Mouse (Mus musculus): ENCODE measurements at regions not wholly inside any gene's neighbourhood (a gene's known extent, or its start where the extent isn't known, plus 50 kb on each side); places are given as distances from the start of the nearest gene placed in this dataset.

DNA sequence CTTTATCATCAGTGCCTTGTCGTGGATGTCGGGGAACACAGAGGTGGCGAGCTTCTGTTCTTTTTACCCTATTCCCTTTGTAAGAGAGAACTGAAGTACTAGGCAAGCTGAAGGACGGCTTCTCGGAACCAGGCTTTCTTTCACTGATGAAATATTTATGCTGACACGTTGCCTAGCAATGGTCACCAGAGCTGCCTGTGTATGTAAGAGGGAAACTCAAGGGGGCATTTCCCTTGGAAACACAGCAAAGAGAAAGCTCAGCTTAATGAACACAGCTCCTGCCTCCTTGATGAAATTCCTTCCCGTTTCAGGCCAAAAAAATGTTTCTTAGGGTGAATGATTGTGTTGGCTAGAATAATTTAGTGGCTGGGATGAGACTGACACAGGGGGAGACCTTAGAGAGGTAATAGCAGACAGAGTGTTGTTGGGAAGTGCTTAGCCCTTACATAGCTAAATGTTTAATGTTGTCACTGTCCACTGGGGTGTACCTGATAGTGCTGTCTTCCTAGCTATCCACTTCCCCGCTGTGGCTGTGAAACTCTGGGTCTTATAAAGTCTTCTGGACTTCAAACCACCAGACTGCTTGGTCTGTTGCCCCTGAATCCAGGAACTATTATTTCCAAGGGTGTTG lies 116.8 kb upstream of the St8sia2 start:
- no peak for TF ChIP-seq POLR2A (IDR thresholded peaks at IDR 0.05; ENCODE audit: low read depth, low read length)
- no peak for TF ChIP-seq CTCF (IDR thresholded peaks at IDR 0.05; ENCODE audit: borderline replicate concordance, insufficient read depth, low read length)
- H3K27ac ChIP-seq (ENCODE audit: insufficient read depth, low read length) = no peak overlapping the region
- no peaks in the 10 kb centered on the region for H3K4me1 ChIP-seq (ENCODE audit: control insufficient read depth, insufficient read depth, low read length)
- no peak overlapping the region for H3K4me3 ChIP-seq (ENCODE audit: insufficient read depth, low read length)

DNA sequence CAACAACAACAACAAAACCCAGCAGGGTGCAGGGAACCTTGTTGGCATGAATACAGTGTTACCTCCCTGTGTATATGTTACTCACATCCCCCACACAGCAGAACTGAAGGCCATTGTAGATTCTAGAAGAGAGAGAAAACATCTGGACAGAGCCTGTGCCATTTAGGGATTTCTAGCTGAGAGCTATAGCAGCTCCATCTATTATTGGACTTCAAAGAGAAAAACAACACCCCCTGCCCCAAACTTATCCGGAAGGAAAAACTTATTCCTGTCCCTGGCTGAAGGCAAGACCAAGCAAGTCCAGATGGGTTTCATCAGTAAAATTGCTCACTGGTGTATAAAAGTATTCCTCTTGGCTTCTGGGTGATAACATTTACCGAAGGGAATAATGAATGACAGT lies 98.6 kb upstream of the St8sia2 start:
- Histone ChIP-seq H3K4me1 (ENCODE audit: control insufficient read depth, insufficient read depth, low read length) (peaks cover 12% of the 10 kb centered on the region), H3K4me3 (ENCODE audit: insufficient read depth, low read length) (no peak overlapping the region), H3K27ac (ENCODE audit: insufficient read depth, low read length) (no peak overlapping the region)
- TF ChIP-seq CTCF (IDR thresholded peaks at IDR 0.05; ENCODE audit: borderline replicate concordance, insufficient read depth, low read length) (no peak), POLR2A (IDR thresholded peaks at IDR 0.05; ENCODE audit: low read depth, low read length) (no peak)

DNA sequence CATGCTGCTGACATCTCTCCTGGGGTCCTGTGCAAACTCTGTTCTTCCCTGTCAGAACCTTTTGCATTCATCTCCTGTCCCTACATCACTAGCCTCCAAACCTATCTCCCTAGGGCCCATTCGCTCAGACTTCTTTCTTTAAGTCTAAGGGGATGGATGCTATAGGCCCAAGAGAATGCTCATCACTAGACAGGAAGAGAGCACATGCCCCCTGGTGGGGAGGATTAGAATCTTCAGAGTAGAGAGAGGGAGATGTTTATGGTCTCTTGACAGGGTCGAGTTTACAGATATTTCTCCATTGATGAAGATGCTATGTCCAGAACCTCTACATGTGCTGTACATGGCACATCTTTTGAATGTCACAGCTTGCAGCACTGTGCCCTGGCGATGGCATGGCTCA lies 94.9 kb upstream of the St8sia2 start:
- H3K4me1 ChIP-seq (ENCODE audit: control insufficient read depth, insufficient read depth, low read length) = peaks cover 15% of the 10 kb centered on the region
- peak overlapping the region; percentile 86 for H3K27ac ChIP-seq (ENCODE audit: insufficient read depth, low read length)
- no peak overlapping the region for H3K4me3 ChIP-seq (ENCODE audit: insufficient read depth, low read length)
- no peak for TF ChIP-seq CTCF (IDR thresholded peaks at IDR 0.05; ENCODE audit: borderline replicate concordance, insufficient read depth, low read length)
- TF ChIP-seq POLR2A (IDR thresholded peaks at IDR 0.05; ENCODE audit: low read depth, low read length) = no peak

DNA sequence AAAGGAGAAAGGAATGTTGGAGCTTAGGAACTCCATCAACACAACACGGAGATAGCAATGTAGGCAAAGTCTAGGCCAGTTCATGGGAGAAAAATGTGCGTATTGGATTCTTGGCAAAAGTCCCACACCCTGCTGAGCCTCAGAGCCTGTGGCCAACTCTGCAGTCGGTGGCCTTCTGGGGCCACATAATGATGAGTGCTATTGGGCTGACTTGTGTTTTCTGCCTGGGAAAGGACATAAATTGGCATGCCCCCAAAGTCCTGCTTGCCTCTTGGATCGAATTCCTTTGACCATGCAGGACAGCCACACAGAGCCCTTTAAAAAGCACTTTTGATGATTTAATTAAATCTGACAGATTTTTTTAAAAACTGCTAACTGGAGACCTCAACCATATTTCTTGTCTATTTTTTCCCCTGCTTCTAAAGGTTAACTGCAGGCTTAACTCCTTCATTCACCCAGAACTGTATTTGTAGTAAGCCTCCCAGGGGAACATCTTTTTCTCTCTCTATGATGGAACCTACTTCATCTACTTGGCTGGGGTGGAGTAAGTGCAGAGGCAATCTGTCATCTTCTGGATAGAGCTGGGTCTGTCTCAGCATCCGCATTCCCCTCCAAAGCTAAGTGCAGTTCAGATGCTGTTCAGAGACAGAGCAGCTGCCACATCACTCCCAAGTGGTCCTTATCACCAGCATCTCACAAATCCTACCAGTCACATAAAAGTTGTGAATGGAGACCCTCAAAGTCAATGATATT lies 93.9 kb upstream of the St8sia2 start:
- TF ChIP-seq CTCF (IDR thresholded peaks at IDR 0.05; ENCODE audit: borderline replicate concordance, insufficient read depth, low read length) (no peak), POLR2A (IDR thresholded peaks at IDR 0.05; ENCODE audit: low read depth, low read length) (no peak)
- H3K4me1 ChIP-seq (ENCODE audit: control insufficient read depth, insufficient read depth, low read length) = peaks cover 15% of the 10 kb centered on the region
- no peak overlapping the region for H3K4me3 ChIP-seq (ENCODE audit: insufficient read depth, low read length)
- peak overlapping the region; percentile 86 for H3K27ac ChIP-seq (ENCODE audit: insufficient read depth, low read length)

DNA sequence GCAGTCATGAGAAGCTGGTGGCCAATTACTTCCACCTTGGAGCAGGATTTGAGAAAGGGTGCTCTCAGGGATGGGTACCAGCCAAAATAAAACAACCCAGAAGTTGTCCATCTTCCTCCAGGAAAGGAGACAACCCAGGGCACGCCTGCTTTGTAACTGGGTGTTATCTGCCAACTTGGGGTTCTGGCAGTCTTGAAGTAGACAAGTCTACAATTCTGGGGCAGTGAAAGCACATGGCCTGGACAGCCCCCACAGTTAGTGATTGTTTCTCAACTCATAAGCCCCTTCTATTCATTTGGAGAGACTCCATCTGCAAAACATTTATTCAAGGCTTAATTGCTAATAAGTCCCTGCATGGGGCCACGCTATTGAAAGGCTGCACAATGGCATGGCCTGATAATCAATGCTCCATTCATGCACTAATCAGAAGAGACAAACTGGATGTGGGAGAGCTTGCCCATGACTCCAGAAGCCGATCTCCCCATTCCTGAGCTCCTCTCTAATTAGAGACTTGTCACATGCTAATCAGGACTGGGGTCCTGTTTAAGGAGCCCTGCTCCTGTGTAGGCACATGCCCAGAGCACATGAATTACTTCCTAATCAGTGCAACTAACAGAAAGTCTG lies 78.0 kb upstream of the St8sia2 start:
- no peaks in the 10 kb centered on the region for H3K4me1 ChIP-seq (ENCODE audit: control insufficient read depth, insufficient read depth, low read length)
- no peak for TF ChIP-seq CTCF (IDR thresholded peaks at IDR 0.05; ENCODE audit: borderline replicate concordance, insufficient read depth, low read length)
- TF ChIP-seq POLR2A (IDR thresholded peaks at IDR 0.05; ENCODE audit: low read depth, low read length) = no peak
- no peak overlapping the region for H3K4me3 ChIP-seq (ENCODE audit: insufficient read depth, low read length)
- H3K27ac ChIP-seq (ENCODE audit: insufficient read depth, low read length) = no peak overlapping the region

DNA sequence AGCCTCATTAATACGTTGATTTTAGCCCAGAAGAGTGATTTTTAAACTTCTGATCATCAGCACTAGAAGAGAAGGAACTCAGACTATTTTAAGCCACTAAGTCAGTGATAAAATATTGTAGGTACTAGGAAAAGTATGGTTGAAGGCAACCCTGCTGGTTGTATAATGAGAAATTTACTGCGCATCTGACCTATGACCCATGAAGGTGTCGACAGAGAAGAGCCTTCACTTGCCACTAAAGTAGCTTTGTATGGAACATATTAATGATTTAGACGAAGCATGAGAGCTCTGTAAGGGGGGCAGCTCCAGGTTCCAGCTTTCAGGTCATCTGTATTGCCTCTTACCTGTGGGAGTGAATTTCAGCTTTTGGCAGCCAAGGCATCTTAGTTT lies 67.4 kb upstream of the St8sia2 start:
- TF ChIP-seq POLR2A (IDR thresholded peaks at IDR 0.05; ENCODE audit: low read depth, low read length) (no peak), CTCF (IDR thresholded peaks at IDR 0.05; ENCODE audit: borderline replicate concordance, insufficient read depth, low read length) (no peak)
- no peaks in the 10 kb centered on the region; the same call in 1 of the 2 replicates for H3K4me1 ChIP-seq (ENCODE audit: control insufficient read depth, insufficient read depth, low read length)
- H3K4me3 ChIP-seq (ENCODE audit: insufficient read depth, low read length) = no peak overlapping the region
- H3K27ac ChIP-seq (ENCODE audit: insufficient read depth, low read length) = no peak overlapping the region

DNA sequence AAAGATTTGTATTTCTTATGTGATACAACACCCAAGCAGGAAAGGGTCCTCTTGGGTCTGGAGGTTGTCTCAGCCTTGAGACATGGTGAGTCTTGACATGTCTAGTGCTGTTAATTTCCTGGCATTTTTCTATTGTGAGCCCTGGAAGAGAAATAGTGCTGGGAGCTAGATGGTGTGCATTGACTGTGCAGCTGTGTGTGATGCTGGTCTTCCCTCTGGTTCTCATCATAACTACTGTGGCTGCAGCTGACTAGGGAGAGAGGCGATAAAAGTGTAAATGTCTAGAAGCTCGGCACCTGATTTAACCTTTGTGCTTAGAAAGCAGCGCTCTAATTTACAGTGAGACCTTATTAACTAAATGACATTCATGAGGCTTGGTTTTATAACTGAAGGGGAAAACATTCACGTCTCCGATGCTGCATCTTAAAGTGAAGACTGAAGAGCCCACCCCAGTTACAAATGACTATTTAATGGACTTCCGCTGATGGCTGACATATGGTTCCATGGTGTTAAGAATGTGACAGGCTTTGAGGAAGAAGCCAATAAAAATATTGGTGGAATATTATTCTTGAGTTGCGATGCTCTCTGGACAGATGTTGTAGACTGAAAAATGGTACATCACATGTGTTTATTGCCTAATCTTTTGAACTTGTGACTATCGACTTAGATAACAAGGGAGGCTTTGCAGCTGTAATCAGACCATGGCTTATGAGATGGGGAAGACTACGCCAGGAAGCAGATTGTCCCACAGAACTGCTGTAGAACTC lies 66.8 kb upstream of the St8sia2 start:
- no peak for TF ChIP-seq CTCF (IDR thresholded peaks at IDR 0.05; ENCODE audit: borderline replicate concordance, insufficient read depth, low read length)
- no peak for TF ChIP-seq POLR2A (IDR thresholded peaks at IDR 0.05; ENCODE audit: low read depth, low read length)
- Histone ChIP-seq H3K27ac (ENCODE audit: insufficient read depth, low read length) (no peak overlapping the region), H3K4me3 (ENCODE audit: insufficient read depth, low read length) (no peak overlapping the region), H3K4me1 (ENCODE audit: control insufficient read depth, insufficient read depth, low read length) (no peaks in the 10 kb centered on the region; the same call in 1 of the 2 replicates)

DNA sequence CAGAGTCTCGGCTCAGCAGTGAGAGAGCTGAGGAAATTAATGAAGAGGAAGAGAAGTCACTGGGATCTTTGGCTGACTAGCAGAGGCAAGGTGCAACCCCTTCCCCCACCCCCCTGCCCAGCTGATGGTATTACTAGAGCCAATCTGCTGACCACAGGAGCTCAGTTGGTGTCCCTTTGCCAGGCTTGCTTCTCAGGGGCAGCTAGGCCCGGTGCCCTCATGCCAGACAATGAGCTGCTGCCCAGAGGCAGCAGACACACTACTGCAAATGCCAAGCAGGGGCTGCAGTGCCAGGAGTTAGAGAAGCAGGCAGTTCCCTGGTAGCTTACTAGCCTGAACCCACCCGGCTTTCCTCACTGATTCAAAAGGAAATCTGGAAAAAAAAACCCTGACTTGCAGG lies 59.1 kb upstream of the St8sia2 start:
- no peak overlapping the region for H3K27ac ChIP-seq (ENCODE audit: insufficient read depth, low read length)

DNA sequence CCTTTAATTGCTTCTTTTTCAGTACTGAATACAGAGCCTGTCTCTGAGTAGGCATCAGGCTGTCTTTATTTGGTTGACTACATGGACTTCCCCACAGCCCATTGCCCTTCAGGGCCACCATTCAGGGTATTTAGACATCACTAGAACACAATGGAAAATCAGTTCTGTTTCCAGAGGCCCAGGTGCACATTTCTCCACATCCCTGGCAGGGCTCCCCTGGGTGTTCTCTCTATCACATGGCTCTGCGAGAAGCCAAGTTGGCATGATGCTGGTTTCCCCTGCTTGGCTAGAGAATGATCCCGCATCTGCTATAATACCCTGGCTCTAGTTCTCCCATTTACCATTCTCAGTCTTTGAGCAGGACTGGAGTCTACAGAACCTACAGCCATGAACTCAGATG lies 57.3 kb upstream of the St8sia2 start:
- Histone ChIP-seq H3K4me1 (ENCODE audit: control insufficient read depth, insufficient read depth, low read length) (0 out of 2 replicates have a peak, but pooled peaks cover under 1% of the 10 kb centered on the region), H3K4me3 (ENCODE audit: insufficient read depth, low read length) (no peak overlapping the region), H3K27ac (ENCODE audit: insufficient read depth, low read length) (no peak overlapping the region)
- TF ChIP-seq CTCF (IDR thresholded peaks at IDR 0.05; ENCODE audit: borderline replicate concordance, insufficient read depth, low read length) (no peak), POLR2A (IDR thresholded peaks at IDR 0.05; ENCODE audit: low read depth, low read length) (no peak)

More for the DNA sequence above, 59.1 kb upstream of the St8sia2 start:
- Histone ChIP-seq H3K4me1 (ENCODE audit: control insufficient read depth, insufficient read depth, low read length) (no peaks in the 10 kb centered on the region), H3K4me3 (ENCODE audit: insufficient read depth, low read length) (no peak overlapping the region)
- TF ChIP-seq CTCF (IDR thresholded peaks at IDR 0.05; ENCODE audit: borderline replicate concordance, insufficient read depth, low read length) (no peak), POLR2A (IDR thresholded peaks at IDR 0.05; ENCODE audit: low read depth, low read length) (no peak)

Measured in embryonic fibroblast, embryonic 13.5 days (primary cell).